Comparison of ENCODE assay signal across 11 mouse cellular contexts in genomic region chr5:113672456-113672855, GRCm38 (mm10). TPM values are rescaled to one million over a fixed set of nuclear protein-coding genes. Genes with fewer than 3 reads are reported as not detected.
A peak's percentile ranks its signal among the peaks of the same experiment; 100 is the strongest.
DNase-seq lines count a peak whose midpoint lies in the region; ATAC-seq and TF ChIP-seq lines count a peak whose summit lies in the region.
"Had no signal": no experiment of that assay in that cellular context is flagged by ENCODE, and none has a peak within 500 bp of the region (broad histone marks: within the 10 kb centered on the region; RNA-seq: fewer than 3 reads in every experiment).

No protein-coding gene starts in this region.

- H3K4me2 ChIP-seq in hindbrain, postnatal 0 days (ENCODE audit: low read depth, low read length), result no peak overlapping the region
- H3K4me2 ChIP-seq: lung, embryonic 14.5 days had no signal

- no peak for TF ChIP-seq POLR2A in cerebellum, adult 2 months (IDR thresholded peaks at IDR 0.05; ENCODE audit: borderline replicate concordance, insufficient read depth, low read length)

- no peak for ATAC-seq in hindbrain, postnatal 0 days

- no peak overlapping the region for H3K9ac ChIP-seq in hindbrain, postnatal 0 days (replicated peaks; ENCODE audit: low read length)
- H3K9ac ChIP-seq: lung, embryonic 14.5 days had no signal

- peak in 1 of 2 experiments; percentile 42 for DNase-seq in cerebellum, adult 2 months
- no peak for DNase-seq in cerebellum, postnatal 4 days (ENCODE audit: low spot score in 2 of 2)
- peak; percentile 78 for DNase-seq in 416B (ENCODE audit: low read depth)
- DNase-seq in gastrocnemius, postnatal 25 days, result peak; percentile 79
- peak; percentile 38 to 63 for DNase-seq in kidney, postnatal 36 days
- DNase-seq in hindbrain, postnatal 0 days (ENCODE audit: low spot score), result no peak
- DNase-seq in layer of hippocampus, adult 11-12 months (ENCODE audit: low spot score), result no peak
- DNase-seq in spleen, adult 12 weeks (ENCODE audit: low spot score), result no peak
- DNase-seq: lung, embryonic 14.5 days had no signal

- no peak for TF ChIP-seq CTCF in cerebellum, adult 2 months (IDR thresholded peaks at IDR 0.05; ENCODE audit: borderline replicate concordance, insufficient read depth, low read depth, low read length)
- no peak for TF ChIP-seq CTCF in hindbrain, postnatal 0 days (IDR thresholded peaks at IDR 0.05; ENCODE audit: low read depth)

- H3K4me1 ChIP-seq in cerebellum, adult 2 months (ENCODE audit: control insufficient read depth, insufficient read depth, low read length), result peaks cover 22% of the 10 kb centered on the region
- H3K4me1 ChIP-seq in hindbrain, postnatal 0 days (ENCODE audit: insufficient read depth, low read length), result no peaks in the 10 kb centered on the region

- H3K27ac ChIP-seq in cerebellum, adult 2 months (ENCODE audit: insufficient read depth, low read length), result peak overlapping the region; percentile 51
- no peak overlapping the region for H3K27ac ChIP-seq in hindbrain, postnatal 0 days

- H3K4me3 ChIP-seq in cerebellum, adult 2 months (replicated peaks; ENCODE audit: insufficient read depth, low read depth, low read length), result no peak overlapping the region
- H3K4me3 ChIP-seq in hindbrain, postnatal 0 days (ENCODE audit: low read length), result no peak overlapping the region

- no peaks in the 10 kb centered on the region for H3K27me3 ChIP-seq in cerebellum, adult 2 months (ENCODE audit: control insufficient read depth, insufficient read depth, low read length)
- H3K27me3 ChIP-seq in hindbrain, postnatal 0 days (ENCODE audit: insufficient read depth, low read length), result no peaks in the 10 kb centered on the region; the same call in 1 of the 2 replicates

- H3K9me3 ChIP-seq in hindbrain, postnatal 0 days (ENCODE audit: low read length), result no peaks in the 10 kb centered on the region

- WGBS in cerebellum, adult 2 months, result 33% methylated on average over 7 of the region's 7 CpGs
- WGBS in hindbrain, postnatal 0 days, result 84% methylated on average over 7 of the region's 7 CpGs

- no peaks in the 10 kb centered on the region for H3K36me3 ChIP-seq in hindbrain, postnatal 0 days (ENCODE audit: insufficient read depth, low read length)

RNA-seq across cellular contexts. Expression of gene Cmklr1, which starts 22.2 kb away (rescaled TPM):
- polyA plus RNA-seq in cerebellum, adult 2 months (2012; rRNA removed), result 2.2 and 3.0 TPM in 2 replicates
- total RNA-seq in gastrocnemius, postnatal 25 days (2021), result 10 to 100 TPM; 14.6 to 15.4 TPM
- 4.8 and 9.7 TPM in 2 replicates for total RNA-seq in hindbrain, postnatal 0 days (2014; rRNA removed)
- 0.91 and 1.6 TPM in 2 replicates for polyA plus RNA-seq in hindbrain, postnatal 0 days (2015; fragmentation: Nextera tagmentation; extraction: Ambion mirVana)

RNA-seq across cellular contexts. Expression of gene 1700069L16Rik, which starts 52.1 kb away (rescaled TPM):
- polyA plus RNA-seq in cerebellum, adult 2 months (2012; rRNA removed), result 0.29 and 0.39 TPM in 2 replicates
- total RNA-seq in gastrocnemius, postnatal 25 days (2021), result not detected
- total RNA-seq in hindbrain, postnatal 0 days (2014; rRNA removed), result not detected in 2 replicates
- polyA plus RNA-seq in hindbrain, postnatal 0 days (2015; fragmentation: Nextera tagmentation; extraction: Ambion mirVana), result not detected in 2 replicates
- polyA plus RNA-seq: C2C12; gonadal fat pad, adult 2 months; lung, embryonic 14.5 days had no signal

Comparison
In these comparisons a context has a peak if more than half of its experiments do, and no peak if none do; other contexts are left out.
1. DNase-seq: peak in 416B (single experiment), gastrocnemius, postnatal 25 days (single experiment) and kidney, postnatal 36 days (2 of 2); none in cerebellum, postnatal 4 days (0 of 2), hindbrain, postnatal 0 days (single experiment), layer of hippocampus, adult 11-12 months (single experiment) and spleen, adult 12 weeks (single experiment).